Mouse (Mus musculus) kidney, embryonic 15.5 days (tissue): ENCODE data around the gene Rngtt. TPM values are rescaled to one million over a fixed set of nuclear protein-coding genes. Genes with fewer than 3 reads are reported as not detected.
A peak's percentile ranks its signal among the peaks of the same experiment; 100 is the strongest.
"Not testable (repeated sequence)": the region's sequence is repeated elsewhere in the genome, so short reads cannot be mapped to it uniquely, and the experiment has no call there.

ENCODE experiments used
- ATAC-seq: fragments of 200-750 bp; cut with Nextera tagmentation; replicated peaks from 2 replicates; pipeline ENCODE4 v1.8.0; 2017; ENCODE audit warnings: moderate TSS enrichment; ENCODE audit not compliant: low FRiP score
- H3K27ac ChIP-seq: fragments of 300-500 bp; sonication (generic); 2 replicates; pipeline ENCODE4 v1.5.1; 2015; ENCODE audit warnings: mild to moderate bottlenecking, inconsistent platforms
- H3K27me3 ChIP-seq: fragments of 300-500 bp; sonication (generic); 2 replicates; pipeline ENCODE4 v1.6.1; 2015; ENCODE audit warnings: inconsistent platforms
- H3K36me3 ChIP-seq: fragments of 300-500 bp; sonication (generic); 2 replicates; pipeline ENCODE4 v1.6.1; 2015; ENCODE audit warnings: inconsistent platforms
- H3K4me1 ChIP-seq: fragments of 300-500 bp; sonication (generic); 2 replicates; pipeline ENCODE4 v1.6.1; 2015; ENCODE audit warnings: inconsistent platforms
- H3K4me2 ChIP-seq: fragments of 300-500 bp; sonication (generic); 2 replicates; pipeline ENCODE4 v1.6.1; 2015; ENCODE audit warnings: moderate library complexity, mild to moderate bottlenecking, inconsistent platforms
- H3K4me3 ChIP-seq: fragments of 300-500 bp; sonication (generic); replicated peaks from 2 replicates; pipeline ENCODE4 v1.5.1; 2015; ENCODE audit warnings: mild to moderate bottlenecking, inconsistent platforms
- H3K9ac ChIP-seq: fragments of 300-500 bp; sonication (generic); 2 replicates; pipeline ENCODE4 v1.6.1; 2015; ENCODE audit warnings: mild to moderate bottlenecking, inconsistent platforms
- H3K9me3 ChIP-seq: fragments of 300-500 bp; sonication (generic); replicated peaks from 2 replicates; pipeline ENCODE4 v1.6.1; 2016; ENCODE audit warnings: inconsistent platforms
- WGBS: fragments of 180-500 bp; shearing (Covaris S2); methylation state at CpG from one replicate; pipeline ENCODE4 v1.1.7; 2015; ENCODE audit warnings: mixed read lengths; 5-methylcytosine and 5-hydroxymethylcytosine counted together
- polyA plus RNA-seq: library from polyadenylated mRNA; unstranded; fragments of >200 nt; fragmentation: Nextera tagmentation; extraction: Ambion mirVana; gene quantifications from 2 replicates; pipeline ENCODE4 v1.2.1, GENCODE M21; 2015

The Rngtt gene
- polyA plus RNA-seq, 1 experiment from 2014 or later: 25.3 TPM

DNA sequence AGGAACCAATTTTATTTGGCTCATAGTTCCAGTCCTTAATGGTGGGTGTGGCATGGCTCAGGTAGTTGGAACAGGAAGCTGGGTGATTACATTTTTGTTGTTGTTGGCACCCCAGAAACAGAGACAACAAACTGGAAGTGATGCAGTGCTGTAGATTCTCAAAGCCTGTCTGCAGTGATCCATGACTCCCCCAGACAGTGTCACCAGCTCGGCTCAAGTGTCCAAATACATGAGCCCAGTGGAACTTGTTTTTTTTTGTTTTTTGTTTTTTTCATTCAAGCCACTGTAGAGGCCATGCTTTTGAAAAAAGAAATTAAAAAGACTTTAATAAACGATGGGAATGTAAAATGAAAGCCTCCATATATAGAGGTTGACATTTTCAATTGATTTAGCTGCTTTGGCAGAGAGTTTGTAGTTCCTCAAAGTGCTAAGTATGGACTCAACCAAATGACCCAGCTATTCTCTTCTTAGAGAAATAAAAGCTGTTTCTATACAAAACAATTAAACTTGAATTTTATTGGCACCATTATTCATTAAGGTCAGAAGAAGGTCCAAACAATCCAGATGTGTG, 95.7 kb downstream of the Rngtt start:
- H3K9me3 ChIP-seq: no peaks in the 10 kb centered on the region

DNA sequence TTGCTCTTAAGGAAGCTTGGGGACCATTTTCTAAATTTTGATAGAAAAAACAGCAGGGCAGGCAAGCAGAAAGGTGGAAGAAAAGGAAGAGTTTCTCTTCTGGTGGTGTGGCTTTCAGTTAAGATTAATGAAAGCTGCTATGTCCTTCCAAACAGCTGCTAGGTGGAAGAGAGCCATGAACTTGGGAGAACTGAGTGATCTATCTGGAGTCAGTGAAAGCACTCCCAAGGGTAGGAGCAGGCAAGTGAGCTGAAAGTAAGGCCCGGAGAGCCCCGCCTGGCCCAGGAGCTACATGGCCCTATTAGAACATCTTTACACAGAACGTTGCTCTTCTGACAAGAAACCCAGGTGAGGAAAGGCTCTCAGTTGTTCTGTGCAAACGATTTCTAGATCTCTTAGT, 103.7 kb downstream of the Rngtt start:
- Histone ChIP-seq H3K9me3 (no peaks in the 10 kb centered on the region), H3K27ac (no peak overlapping the region), H3K9ac (no peak overlapping the region), H3K4me2 (no peak overlapping the region), H3K4me1 (no peaks in the 10 kb centered on the region), H3K36me3 (no peaks in the 10 kb centered on the region; the same call in 1 of the 2 replicates), H3K27me3 (no peaks in the 10 kb centered on the region), H3K4me3 (no peak overlapping the region)
- WGBS: 78% methylated on average over 4 of the region's 4 CpGs
- ATAC-seq: no peak

More for the DNA sequence above, 95.7 kb downstream of the Rngtt start:
- no peak overlapping the region for H3K4me3 ChIP-seq
- 0 out of 2 replicates have a peak, but pooled peaks have one; percentile 52 for ATAC-seq
- no peak overlapping the region for H3K9ac ChIP-seq
- H3K4me1 ChIP-seq: no peaks in the 10 kb centered on the region
- no peaks in the 10 kb centered on the region for H3K27me3 ChIP-seq
- 36% methylated on average over 2 of the region's 2 CpGs for WGBS
- no peak overlapping the region for H3K27ac ChIP-seq
- H3K36me3 ChIP-seq: no peaks in the 10 kb centered on the region; the same call in 1 of the 2 replicates
- H3K4me2 ChIP-seq: no peak overlapping the region

DNA sequence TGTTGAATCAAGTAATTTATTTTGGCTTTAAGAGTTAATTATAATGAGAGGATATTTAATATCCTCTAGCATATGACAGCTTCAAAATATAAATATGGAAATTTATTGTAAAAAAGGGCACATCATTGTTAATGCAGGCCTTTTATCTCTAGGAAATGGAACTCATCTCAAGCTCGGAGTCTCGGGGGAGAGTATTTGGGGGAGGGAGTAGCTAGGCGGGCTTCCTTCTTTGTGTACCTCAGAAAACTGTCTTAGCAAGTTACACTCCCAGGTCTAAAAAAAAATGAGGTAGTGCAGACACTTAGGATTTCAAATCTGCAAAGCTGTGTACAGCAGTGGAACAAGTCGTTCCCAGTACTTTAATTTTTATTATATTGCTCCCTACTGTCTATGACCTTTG, 104.7 kb downstream of the Rngtt start:
- Histone ChIP-seq H3K9me3 (no peaks in the 10 kb centered on the region), H3K4me1 (no peaks in the 10 kb centered on the region), H3K36me3 (no peaks in the 10 kb centered on the region; the same call in 1 of the 2 replicates), H3K27ac (no peak overlapping the region), H3K4me2 (no peak overlapping the region), H3K9ac (no peak overlapping the region), H3K27me3 (no peaks in the 10 kb centered on the region), H3K4me3 (no peak overlapping the region)
- 70% methylated on average over 4 of the region's 4 CpGs for WGBS
- no peak for ATAC-seq

DNA sequence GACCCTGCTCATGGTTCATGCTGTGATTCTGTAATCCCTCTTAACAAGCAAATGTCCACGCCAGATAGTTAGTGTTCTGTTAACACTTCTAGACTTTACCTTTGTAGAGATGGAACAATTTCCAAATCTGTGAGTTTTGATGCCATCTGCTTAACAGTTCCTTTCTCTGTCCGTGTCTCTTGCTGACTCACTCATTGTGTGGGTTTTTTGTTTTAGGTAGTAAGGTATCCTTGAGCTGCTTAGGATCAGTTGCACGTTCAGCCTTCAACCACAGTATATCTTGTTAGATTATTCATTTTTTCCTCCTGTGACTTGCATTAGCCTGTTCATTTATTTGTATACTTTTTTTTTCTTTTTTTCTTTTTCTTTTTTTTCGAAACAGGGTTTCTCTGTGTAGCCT, 107.3 kb downstream of the Rngtt start:
- no peaks in the 10 kb centered on the region for H3K4me1 ChIP-seq
- no peaks in the 10 kb centered on the region for H3K27me3 ChIP-seq
- H3K27ac ChIP-seq: no peak overlapping the region
- no peak overlapping the region for H3K4me3 ChIP-seq
- no peak overlapping the region for H3K4me2 ChIP-seq
- H3K9me3 ChIP-seq: no peaks in the 10 kb centered on the region
- no peak for ATAC-seq
- H3K9ac ChIP-seq: no peak overlapping the region
- H3K36me3 ChIP-seq: no peaks in the 10 kb centered on the region
- 92% methylated on average over 4 of the region's 4 CpGs for WGBS

DNA sequence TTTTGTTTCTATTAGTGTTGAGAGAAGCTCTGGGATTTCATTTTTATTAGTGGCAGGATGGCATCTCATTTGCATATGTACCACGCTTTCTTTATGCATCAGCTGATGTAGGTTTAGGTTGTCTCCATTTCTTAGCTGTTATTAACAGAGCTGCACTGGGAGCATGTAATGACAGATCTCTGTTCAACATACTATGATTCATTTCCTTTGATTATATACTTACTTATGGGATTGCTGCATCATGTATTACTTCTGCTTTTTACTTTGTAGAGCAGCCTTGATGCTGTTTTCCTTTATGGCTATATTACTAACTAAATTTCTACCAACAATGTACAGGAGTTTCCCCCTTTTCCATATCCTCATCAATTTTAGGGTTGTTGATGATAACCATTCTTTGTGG, 109.5 kb downstream of the Rngtt start:
- H3K36me3 ChIP-seq: no peaks in the 10 kb centered on the region
- no peak overlapping the region for H3K9ac ChIP-seq
- H3K4me1 ChIP-seq: no peaks in the 10 kb centered on the region
- no peak for ATAC-seq
- 95% methylated on average over 1 of the region's 1 CpGs for WGBS
- H3K27me3 ChIP-seq: no peaks in the 10 kb centered on the region
- H3K9me3 ChIP-seq: no peaks in the 10 kb centered on the region
- no peak overlapping the region for H3K4me3 ChIP-seq
- no peak overlapping the region for H3K27ac ChIP-seq
- no peak overlapping the region for H3K4me2 ChIP-seq

DNA sequence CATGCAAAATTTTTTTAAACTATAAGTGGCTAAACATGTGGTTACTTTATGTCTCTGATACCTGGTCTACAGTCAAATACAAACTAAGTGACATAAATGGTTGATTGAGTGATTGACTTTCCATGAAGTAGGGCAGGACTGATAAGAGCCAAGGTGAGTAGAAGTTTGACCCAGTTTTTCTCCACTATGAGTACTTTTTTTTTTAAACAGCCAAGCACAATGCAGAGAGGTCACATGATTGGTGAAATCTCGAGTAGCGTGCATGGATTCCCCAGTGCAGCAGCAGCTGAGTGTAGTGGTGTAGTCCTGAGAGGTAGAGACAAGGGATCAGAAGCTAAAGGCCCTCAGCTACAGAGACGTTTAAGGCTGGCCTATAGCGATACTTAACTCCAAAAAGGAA, 118.7 kb downstream of the Rngtt start:
- H3K9ac ChIP-seq: no peak overlapping the region
- no peaks in the 10 kb centered on the region for H3K27me3 ChIP-seq
- H3K4me1 ChIP-seq: no peaks in the 10 kb centered on the region
- ATAC-seq: no peak
- H3K4me3 ChIP-seq: no peak overlapping the region
- no peaks in the 10 kb centered on the region for H3K9me3 ChIP-seq
- WGBS: 74% methylated on average over 4 of the region's 4 CpGs
- no peak overlapping the region for H3K27ac ChIP-seq
- H3K4me2 ChIP-seq: no peak overlapping the region
- no peaks in the 10 kb centered on the region for H3K36me3 ChIP-seq

DNA sequence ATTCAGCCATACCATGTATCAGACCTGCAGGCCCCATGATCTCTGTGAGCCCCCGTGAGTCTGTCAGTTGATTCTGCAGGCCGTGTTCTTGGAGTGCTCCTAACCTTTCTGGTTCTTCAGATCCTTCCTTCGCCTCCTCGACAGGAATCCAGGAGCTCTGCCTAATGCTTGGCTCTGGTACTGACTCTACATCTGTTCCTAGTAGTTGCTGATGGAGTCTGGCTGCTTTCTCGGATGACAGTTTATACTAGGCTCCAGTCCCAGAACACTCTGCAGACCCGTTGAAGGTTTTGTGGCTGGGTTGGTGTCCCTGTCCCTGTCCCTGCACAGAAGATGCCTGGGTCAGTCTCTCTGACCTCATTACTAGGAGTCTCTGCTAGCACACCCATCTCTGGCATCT, 131.8 kb downstream of the Rngtt start:
- no peaks in the 10 kb centered on the region for H3K36me3 ChIP-seq
- no peaks in the 10 kb centered on the region for H3K9me3 ChIP-seq
- no peak overlapping the region for H3K4me3 ChIP-seq
- no peak for ATAC-seq
- H3K27me3 ChIP-seq: no peaks in the 10 kb centered on the region
- no peaks in the 10 kb centered on the region for H3K4me1 ChIP-seq
- WGBS: 92% methylated on average over 6 of the region's 6 CpGs
- no peak overlapping the region for H3K27ac ChIP-seq
- no peak overlapping the region for H3K4me2 ChIP-seq
- no peak overlapping the region for H3K9ac ChIP-seq

DNA sequence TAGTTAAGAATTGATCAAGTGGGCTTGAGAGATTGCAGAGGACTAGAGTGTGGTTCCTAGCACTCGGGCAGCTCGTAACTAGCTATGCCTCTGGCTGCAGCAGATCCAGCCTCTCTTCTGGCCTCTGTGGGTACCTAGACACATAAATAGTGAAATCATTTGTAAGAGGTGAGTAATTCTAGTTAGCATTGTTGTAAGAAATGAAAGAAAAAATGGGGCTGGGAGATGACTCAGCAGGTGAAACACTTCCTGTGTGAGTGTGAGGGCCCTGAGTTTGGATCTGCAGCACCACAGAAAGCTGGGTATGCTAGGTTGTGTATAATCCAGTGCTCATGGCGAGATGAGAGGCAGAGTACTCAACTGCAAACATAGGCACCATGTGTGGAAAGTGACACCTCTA, 136.2 kb downstream of the Rngtt start:
- H3K36me3 ChIP-seq: no peaks in the 10 kb centered on the region
- no peak for ATAC-seq
- H3K4me3 ChIP-seq: no peak overlapping the region

DNA sequence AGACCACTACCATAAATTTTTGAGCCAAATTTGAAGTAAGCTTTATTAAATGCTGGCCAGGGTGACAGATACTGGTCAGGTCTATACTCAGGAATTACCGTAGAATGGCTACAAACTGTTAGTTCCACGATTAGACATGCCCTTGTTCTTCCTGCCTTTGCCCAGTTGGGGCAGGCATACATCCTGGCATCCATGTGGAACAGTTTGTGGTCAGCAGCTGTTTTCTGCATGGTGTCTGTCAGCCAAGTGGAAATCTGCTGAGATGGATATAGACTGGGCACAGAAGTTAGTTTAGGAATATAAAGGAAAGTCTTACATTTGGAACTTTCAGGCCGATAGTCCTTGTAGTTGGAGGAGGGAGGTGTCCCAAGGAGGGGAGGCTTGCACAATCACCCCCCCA, 136.8 kb downstream of the Rngtt start:
- no peaks in the 10 kb centered on the region for H3K4me1 ChIP-seq
- no peak overlapping the region for H3K27ac ChIP-seq
- H3K9me3 ChIP-seq: no peaks in the 10 kb centered on the region
- ATAC-seq: no peak
- H3K4me2 ChIP-seq: no peak overlapping the region
- no peaks in the 10 kb centered on the region for H3K36me3 ChIP-seq
- H3K4me3 ChIP-seq: no peak overlapping the region
- WGBS: 91% methylated on average over 3 of the region's 3 CpGs
- H3K9ac ChIP-seq: no peak overlapping the region
- H3K27me3 ChIP-seq: no peaks in the 10 kb centered on the region

More for the DNA sequence above, 136.2 kb downstream of the Rngtt start:
- H3K27ac ChIP-seq: no peak overlapping the region
- no peaks in the 10 kb centered on the region for H3K4me1 ChIP-seq
- no peaks in the 10 kb centered on the region for H3K9me3 ChIP-seq
- no peak overlapping the region for H3K4me2 ChIP-seq
- no peaks in the 10 kb centered on the region for H3K27me3 ChIP-seq
- no peak overlapping the region for H3K9ac ChIP-seq
- 91% methylated on average over 3 of the region's 3 CpGs for WGBS

DNA sequence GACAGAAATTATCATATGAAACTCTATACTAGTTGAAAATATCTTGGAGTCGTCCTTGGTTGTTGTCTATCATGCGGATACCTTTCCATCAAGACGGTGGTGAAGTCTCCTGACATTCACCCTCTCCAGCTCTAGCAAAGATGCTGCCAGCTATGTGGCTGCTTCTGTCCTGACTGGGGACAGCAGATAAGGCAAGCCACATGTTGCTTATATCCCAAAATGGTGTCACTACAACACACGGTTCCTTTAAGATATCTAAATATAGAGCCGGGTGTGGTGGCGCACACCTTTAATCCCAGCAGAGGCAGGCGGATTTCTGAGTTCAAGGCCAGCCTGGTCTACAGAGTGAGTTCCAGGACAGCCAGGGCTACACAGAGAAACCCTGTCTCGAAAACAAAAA, 140.2 kb downstream of the Rngtt start:
- not testable (repeated sequence) for H3K9ac ChIP-seq, H3K27me3 ChIP-seq, H3K36me3 ChIP-seq, H3K4me1 ChIP-seq, H3K9me3 ChIP-seq, ATAC-seq, H3K4me2 ChIP-seq, H3K27ac ChIP-seq, H3K4me3 ChIP-seq
- 93% methylated on average over 8 of the region's 8 CpGs for WGBS

DNA sequence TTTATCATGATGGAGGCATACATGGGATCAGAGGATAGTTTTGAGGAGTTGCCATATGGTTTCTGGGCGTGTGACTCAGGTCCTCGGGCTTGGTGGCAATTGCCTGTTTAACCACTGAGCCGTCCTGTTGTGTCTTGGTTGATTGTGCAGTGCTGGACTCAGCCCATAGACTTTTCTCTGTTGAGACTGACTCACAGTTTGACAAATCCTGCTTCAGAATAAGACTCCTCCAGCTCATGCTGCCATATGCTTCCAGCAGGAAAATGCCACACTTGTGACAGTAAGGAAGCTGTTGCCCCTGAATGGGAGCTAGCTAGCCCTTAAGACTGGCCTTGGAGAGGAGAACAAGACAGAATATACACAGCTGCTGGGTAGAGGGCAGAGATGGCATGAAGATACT, 149.7 kb downstream of the Rngtt start:
- no peak overlapping the region for H3K27ac ChIP-seq
- H3K9ac ChIP-seq: no peak overlapping the region
- 91% methylated on average over 3 of the region's 3 CpGs for WGBS
- no peak overlapping the region for H3K4me3 ChIP-seq
- no peaks in the 10 kb centered on the region for H3K9me3 ChIP-seq
- no peaks in the 10 kb centered on the region for H3K4me1 ChIP-seq
- no peak overlapping the region for H3K4me2 ChIP-seq
- no peaks in the 10 kb centered on the region for H3K27me3 ChIP-seq
- H3K36me3 ChIP-seq: 0 out of 2 replicates have a peak, but pooled peaks cover 9% of the 10 kb centered on the region
- ATAC-seq: no peak

DNA sequence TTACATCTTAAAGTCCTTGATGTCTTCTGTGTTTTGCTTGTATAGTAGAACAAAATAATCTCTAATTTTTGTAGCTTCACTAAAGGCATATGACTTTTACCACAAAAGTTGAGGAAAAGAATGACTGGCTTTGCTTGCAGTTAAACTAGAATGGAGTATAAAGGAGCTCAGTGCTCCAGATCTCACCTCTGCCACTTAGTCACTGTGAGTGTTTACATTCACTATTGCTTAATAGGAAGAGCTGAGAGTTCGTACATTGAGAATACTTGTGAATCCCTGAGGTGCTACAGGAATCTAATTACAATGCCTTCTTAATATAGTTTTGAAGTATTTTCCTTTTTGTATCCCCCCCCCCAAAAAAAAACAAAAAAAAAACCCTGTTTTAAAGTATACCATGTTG, 154.3 kb downstream of the Rngtt start:
- Histone ChIP-seq H3K27ac (no peak overlapping the region), H3K27me3 (no peaks in the 10 kb centered on the region), H3K4me2 (no peak overlapping the region), H3K9me3 (no peaks in the 10 kb centered on the region), H3K9ac (no peak overlapping the region), H3K36me3 (0 out of 2 replicates have a peak, but pooled peaks cover 6% of the 10 kb centered on the region), H3K4me3 (no peak overlapping the region), H3K4me1 (no peaks in the 10 kb centered on the region)
- ATAC-seq: no peak
- 75% methylated on average over 1 of the region's 1 CpGs for WGBS

DNA sequence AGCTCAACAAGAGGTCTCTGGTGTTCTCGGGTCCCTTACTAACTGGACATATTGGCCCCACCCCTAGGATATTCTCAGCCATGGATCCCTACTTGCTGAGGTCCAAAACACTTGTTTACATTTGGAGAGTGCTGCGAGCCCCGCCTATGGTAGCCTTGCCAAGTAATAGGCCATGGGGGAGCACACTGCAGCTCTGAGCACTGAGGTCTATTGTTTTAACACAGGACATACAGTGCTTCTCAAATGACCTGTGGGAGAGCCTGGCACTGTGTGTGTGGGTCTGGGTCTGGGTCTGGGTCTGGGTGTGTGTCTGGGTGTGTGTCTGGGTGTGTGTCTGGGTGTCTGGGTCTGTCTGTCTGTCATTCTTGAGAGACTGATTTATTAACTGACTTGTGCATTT, 155.8 kb downstream of the Rngtt start:
- 91% methylated on average over 3 of the region's 3 CpGs for WGBS
- Histone ChIP-seq H3K9me3 (no peaks in the 10 kb centered on the region), H3K27ac (no peak overlapping the region), H3K36me3 (0 out of 2 replicates have a peak, but pooled peaks cover 6% of the 10 kb centered on the region), H3K4me1 (no peaks in the 10 kb centered on the region), H3K27me3 (no peaks in the 10 kb centered on the region), H3K4me3 (no peak overlapping the region), H3K9ac (no peak overlapping the region), H3K4me2 (no peak overlapping the region)
- ATAC-seq: 0 out of 2 replicates have a peak, but pooled peaks have one; percentile 22
